Mouse (Mus musculus): ENCODE measurements around the gene Opcml.

DNA sequence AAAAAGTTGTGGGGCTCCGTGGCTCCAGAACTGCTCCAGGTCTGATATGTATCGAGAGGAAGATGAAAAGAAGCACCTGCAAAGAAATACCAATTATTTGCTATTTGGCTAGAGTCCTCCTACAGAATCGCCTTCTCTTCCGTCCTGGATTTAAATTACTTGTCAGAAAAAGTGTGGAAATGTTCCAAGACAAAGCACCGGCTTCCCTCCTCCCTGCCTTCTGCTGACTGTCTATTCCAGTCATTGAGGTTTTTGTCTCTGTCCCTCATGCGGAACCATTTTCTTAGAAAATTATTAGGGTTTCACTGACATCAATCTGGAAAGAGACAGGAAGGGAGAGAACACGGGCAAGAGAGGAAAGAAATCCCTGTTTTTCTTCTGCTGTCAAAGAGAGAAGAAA lies 1065.3 kb downstream of the Opcml start:
- TF ChIP-seq NANOG (IDR thresholded peaks at IDR 0.05; ENCODE audit: borderline replicate concordance, low read length) (no peak), CTCF (conservative IDR thresholded peaks at IDR 0.05; ENCODE audit: low read length) (no peak)
